Mouse (Mus musculus) heart, postnatal 4 days (tissue): ENCODE measurements around the gene Ankrd11. TPM values are rescaled to one million over a fixed set of nuclear protein-coding genes. Genes with fewer than 3 reads are reported as not detected.
"Not testable (repeated sequence)": the region's sequence is repeated elsewhere in the genome, so short reads cannot be mapped to it uniquely, and the experiment has no call there.

Experiments
- DNase-seq: peaks from one replicate; pipeline ENCODE4 v3.0.0; 2021
- total RNA-seq, 2 experiments: library from RNA; stranded (reverse); gene quantifications; 2 replicates each; pipeline ENCODE4 v1.2.3; 2021

Ankrd11 gene
- total RNA-seq, 2 experiments from 2014 or later = 85.2 to 86.3 TPM

- no peak for DNase-seq
These were observed 2.5 kb downstream of the Ankrd11 start for GRCm38 (mm10) chr8:123039376-123040109.

DNA sequence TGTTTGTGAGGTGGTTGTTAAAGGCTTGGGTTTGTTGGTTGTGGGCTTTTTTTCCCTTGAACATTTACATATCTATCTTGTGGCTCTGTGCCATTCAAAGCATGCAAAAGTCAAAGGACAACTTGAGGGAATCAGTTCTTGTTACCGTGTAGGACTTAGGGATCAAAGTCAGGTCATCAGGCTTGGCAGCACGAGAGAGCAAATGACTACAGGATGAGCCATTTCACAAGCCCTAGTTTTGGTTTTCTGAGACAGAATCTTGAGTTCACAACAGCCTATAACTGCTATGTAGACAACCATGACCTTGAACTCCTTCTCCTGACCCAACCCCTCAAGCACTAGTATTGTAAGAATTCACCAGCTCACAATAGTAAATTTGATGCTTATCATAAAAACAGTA, 3.7 kb downstream of the Ankrd11 start:
- DNase-seq = no peak

- no peak for DNase-seq
These were observed 4.6 kb downstream of the Ankrd11 start for GRCm38 (mm10) chr8:123037487-123037886.

GRCm38 (mm10) chr8:123036956-123037355, 5.1 kb downstream of the Ankrd11 start:
- DNase-seq = peak; percentile 17

DNA sequence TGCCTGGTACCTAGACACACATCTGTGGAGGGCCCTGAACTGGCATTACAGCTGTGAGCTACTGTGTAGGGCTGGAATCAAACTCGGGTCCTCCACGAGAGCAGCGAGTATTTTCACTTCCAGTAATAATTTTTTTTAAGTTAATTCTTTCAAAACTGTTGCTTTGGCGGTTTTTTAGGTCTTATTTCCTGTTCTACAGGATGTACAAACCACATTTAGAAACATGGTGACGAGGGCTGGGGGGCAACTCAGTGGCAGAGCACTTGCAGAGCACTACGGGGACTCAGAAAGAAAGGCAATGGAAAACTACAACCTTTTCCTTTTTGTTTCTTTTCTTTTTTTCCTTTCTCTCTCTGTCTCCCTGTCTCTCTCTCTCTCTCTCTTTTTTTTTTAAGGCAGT, 7.9 kb downstream of the Ankrd11 start:
- DNase-seq = no peak

DNA sequence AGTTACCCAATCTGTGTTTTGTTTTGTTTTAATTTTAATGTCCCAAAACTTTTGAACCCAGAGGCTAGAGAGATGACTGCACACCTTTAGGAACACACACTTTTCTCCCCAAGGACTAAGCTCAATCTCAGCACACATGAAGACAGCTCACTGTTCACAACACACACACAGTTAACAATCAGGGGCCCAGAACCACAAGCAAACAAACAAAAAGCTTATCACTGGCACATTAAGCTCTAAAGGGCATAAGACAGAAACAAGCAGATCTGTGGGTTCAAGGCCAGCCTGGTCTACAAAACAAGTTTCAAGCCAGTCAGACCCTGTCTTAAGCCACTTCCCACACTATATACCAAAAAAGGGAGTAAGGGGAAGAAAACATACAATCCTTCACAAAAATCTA, 8.6 kb downstream of the Ankrd11 start:
- no peak for DNase-seq

- no peak for DNase-seq
These were observed 9.3 kb downstream of the Ankrd11 start for GRCm38 (mm10) chr8:123032730-123033129.

DNA sequence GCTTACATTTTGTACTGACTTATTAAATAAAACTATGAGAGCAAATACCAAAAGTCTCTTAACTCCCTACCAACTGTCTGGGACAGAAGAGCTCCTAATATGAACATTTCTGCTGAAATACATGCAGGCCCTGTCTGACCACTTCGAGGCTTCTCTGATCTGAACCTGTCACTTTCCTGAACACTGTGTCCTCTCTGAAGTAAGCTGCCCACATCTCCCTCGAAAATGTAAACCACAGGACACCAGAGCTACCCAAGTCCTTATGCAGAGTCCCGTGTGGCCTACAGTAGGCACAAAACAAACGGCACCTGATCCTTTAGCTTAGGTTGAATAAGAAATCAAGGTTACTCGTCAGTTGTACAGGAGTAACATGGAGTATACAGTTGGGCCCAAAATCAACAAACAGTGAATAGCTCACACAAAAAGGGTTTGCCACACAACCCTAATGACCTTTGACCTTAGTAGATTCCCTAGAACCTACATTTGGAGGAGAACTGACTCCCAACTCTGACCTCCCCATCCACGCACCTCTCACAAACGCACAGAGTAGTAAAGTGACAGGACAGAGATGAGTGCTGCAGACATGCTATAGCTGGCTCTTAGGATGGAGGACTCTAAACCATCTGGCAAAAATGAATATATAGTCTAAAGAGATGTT, 10.6 kb downstream of the Ankrd11 start:
- no peak for DNase-seq

GRCm38 (mm10) chr8:123030091-123030490, 12.0 kb downstream of the Ankrd11 start:
- not testable (repeated sequence) for DNase-seq

DNA sequence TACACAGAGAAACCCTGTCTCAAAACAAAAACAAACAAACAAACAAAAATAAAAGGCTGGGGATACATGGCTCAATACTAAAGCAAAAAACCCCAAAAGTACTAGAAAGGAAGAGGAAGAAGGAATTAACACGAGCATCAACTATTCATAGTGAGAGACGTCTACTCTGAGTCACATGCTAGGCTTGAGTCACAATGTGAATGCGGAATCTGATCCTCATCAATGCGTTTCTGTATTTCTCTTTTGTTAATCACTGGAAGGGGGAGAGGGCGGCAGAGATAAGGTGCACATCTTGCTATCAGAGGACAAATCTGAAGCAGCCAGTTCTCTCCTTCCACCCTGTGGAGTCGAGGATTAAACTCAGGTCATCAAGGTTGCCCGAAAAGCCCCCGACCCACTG, 14.3 kb downstream of the Ankrd11 start:
- no peak for DNase-seq

GRCm38 (mm10) chr8:123025951-123026351, 16.1 kb downstream of the Ankrd11 start:
- no peak for DNase-seq

- DNase-seq = no peak
These were observed 17.9 kb downstream of the Ankrd11 start for GRCm38 (mm10) chr8:123024226-123024625.

DNA sequence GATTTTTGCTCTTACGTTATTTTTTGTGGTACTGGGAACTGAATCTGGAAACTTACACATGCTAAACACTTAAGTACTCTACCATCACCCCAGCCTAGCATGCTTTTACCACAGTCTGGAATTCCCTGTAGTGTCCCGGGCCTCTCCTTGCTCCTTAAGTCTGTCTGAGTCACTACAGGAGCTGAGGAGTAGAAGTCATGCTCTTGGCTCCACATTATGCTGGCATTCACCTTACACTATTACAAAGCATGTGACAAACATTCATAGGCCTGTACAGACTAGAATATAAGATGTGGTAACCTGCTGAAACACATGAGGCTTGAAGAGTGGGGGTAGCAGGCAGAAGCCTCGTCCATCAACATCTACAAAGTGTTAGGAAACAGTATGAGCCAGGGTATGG, 19.4 kb downstream of the Ankrd11 start:
- no peak for DNase-seq

DNA sequence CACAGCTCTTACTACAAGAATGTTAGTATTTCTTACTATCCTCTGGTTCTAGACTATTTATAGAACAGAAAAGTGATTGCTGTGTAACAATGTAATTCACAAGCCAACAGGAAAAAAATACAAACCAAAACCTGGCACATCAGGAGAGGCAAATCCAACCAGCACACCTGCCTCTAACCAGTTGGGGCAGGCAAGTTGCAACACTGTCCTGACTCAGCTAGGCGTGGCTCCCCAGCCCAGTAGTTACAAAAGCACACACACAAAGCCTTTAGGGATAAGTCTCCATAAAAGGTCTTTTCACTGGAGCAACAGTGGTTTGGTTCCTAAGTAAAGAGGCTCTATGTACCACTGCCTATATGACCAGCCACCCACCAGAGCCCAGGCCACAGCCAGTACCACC, 20.8 kb downstream of the Ankrd11 start:
- DNase-seq = no peak

DNA sequence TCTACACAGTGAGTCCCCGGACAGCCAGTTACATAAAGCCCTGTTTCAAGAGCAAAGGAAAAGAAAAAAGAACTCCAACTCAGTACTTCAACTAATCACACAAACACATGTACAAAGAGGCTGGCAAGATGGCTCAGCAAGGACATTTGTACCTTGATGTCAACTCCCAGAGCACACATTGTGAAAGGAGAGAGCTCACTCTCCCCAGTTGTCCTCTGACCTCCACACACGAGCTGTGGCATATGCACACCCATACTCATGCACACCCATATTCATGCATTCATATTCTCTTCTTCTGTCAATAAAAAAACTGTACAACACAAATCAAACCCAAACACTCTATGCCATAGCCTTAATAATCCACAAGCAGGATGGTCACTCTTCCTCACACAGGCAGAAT, 21.2 kb downstream of the Ankrd11 start:
- DNase-seq = no peak

- no peak for DNase-seq
These were observed 22.0 kb downstream of the Ankrd11 start for GRCm38 (mm10) chr8:123020084-123020483.

DNA sequence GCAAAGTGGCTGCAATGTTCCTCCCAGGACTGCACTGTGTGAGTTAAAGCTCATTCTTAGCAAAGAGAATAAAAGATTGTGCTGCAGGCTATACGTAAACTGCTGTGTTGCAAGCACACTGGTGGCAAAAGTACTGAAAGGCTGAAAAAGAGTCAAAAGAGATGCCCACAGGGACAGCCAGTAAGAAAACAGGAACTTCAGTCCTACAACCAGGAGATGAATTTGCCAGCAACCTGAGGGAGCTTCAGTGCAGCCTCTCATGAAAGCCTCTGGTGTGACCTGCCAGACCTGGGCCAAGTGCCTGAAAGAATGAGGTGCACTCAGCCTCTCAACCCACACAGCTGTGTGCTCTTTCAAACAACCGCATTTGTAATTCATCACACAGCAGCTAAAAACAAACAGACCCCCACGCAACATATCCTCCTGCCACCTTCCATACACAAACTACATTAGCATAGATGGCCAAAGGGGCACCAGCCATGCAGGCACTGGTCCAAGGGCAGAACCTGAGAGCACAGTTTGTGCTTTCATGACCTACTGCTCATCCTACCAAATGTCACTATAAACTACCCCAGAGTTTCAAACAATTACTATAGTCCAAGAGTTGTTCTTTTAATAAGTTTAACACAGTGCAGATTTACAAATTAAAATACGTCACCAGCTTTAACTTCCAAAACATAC, 23.5 kb downstream of the Ankrd11 start:
- no peak for DNase-seq

GRCm38 (mm10) chr8:123017143-123017542, 24.9 kb downstream of the Ankrd11 start:
- DNase-seq = no peak

DNA sequence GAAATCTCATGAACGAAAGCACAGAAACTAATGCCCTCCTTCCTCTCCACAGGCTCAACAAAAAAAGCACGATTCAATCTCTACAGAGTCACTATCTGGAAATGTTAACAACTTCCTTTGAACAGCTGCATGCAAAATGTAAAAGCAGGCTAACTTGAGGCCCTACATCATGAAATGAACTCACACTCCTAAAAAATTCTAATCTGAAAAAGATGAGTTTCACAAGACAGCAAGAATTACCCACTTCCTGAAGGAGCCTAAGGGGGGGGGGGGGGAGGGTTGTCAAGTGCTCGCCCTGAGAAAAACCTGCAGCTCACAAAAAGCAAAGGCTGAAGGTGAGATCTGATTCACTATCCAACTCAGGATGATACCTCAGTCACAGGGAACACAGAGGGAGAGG, 27.0 kb downstream of the Ankrd11 start:
- DNase-seq = no peak

DNA sequence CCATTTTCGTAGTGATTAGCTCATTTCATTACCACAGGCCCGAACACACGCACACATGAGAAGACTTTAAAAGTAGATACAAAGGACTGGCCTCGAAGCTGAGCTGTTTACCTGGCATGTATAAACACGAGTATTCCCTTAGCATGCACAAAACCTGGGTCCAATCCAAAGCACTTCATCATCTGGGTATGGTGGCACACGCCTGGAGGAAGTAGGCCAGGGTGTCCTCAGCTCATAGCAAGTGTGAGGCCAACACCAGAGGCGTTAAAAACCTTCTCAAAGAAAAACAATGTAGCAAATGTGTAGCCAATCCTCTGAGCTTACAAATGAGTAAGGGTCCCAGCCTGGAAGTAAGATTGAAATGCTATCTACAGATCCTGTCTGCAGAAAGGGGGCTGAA, 27.6 kb downstream of the Ankrd11 start:
- no peak for DNase-seq

DNA sequence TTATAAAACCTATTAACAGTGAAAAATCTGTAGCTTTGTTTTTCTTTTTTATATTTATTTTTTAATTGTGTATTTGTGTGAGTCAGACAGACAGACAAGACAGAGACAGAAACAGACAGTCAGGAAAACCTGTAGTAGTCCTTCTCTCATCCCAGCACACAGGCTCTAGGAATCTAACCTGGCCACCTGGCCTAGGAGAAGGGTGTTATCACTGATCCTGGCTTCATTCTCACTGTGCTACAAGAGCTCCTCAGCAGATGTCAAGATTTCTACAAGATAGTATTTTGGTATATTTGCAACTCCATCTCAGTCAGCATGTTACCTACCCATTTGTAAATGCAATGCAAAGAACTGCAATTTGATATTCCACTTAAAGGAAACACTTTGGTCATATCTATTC, 30.8 kb downstream of the Ankrd11 start:
- DNase-seq = no peak

DNA sequence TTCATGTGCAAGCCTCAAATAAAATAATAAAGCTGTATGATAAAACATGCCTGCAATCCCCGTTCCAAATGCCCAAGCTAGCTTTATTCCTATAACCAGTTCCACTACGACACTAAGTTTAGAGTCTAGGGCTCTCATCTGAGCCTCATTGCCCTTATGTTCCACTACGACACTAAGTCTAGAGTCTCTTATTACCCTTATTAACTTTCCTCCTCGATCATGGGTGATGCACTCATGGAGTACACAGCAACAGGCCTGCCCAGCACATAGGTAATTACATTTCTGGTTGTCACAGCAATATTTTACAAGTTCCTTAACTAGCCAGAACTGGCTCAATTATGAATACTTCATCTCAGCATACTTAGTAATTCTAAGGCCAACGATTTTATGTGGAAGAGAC, 36.3 kb downstream of the Ankrd11 start:
- no peak for DNase-seq

- no peak for DNase-seq
These were observed 36.7 kb downstream of the Ankrd11 start for GRCm38 (mm10) chr8:123005328-123005727.
